Mouse (Mus musculus): Measurements from ENCODE around the gene Tmem164. TPM values are rescaled to one million over a fixed set of nuclear protein-coding genes. Genes with fewer than 3 reads are reported as not detected.

The Tmem164 gene
- polyA plus RNA-seq, 1 experiment from 2014 or later: 20.1 TPM

GRCm38 (mm10) chrX:142724203-142724602 lies 43.0 kb downstream of the Tmem164 start:
- 39% methylated on average over 2 of the region's 2 CpGs for WGBS (ENCODE audit: insufficient replicate concordance)
- Histone ChIP-seq H3K4me1 (ENCODE audit: control insufficient read depth, low read depth, low read length) (no peaks in the 10 kb centered on the region; the same call in 1 of the 2 replicates), H3K4me2 (ENCODE audit: low read depth, low read length) (no peak overlapping the region), H3K27ac (ENCODE audit: low read length) (no peak overlapping the region), H3K9me3 (replicated peaks; ENCODE audit: control insufficient read depth, low read length) (no peaks in the 10 kb centered on the region), H3K36me3 (ENCODE audit: control insufficient read depth, insufficient read depth) (no peaks in the 10 kb centered on the region), H3K4me3 (ENCODE audit: low read depth, low read length) (no peak overlapping the region), H3K9ac (ENCODE audit: low read depth, low read length) (no peak overlapping the region), H3K27me3 (ENCODE audit: control insufficient read depth, insufficient read depth, low read depth, low read length) (no peaks in the 10 kb centered on the region)
- no peak for ATAC-seq (ENCODE audit: low read depth)

GRCm38 (mm10) chrX:142725571-142725970 lies 44.4 kb downstream of the Tmem164 start:
- no peak overlapping the region for H3K9ac ChIP-seq (ENCODE audit: low read depth, low read length)
- H3K4me1 ChIP-seq (ENCODE audit: control insufficient read depth, low read depth, low read length): no peaks in the 10 kb centered on the region; the same call in 1 of the 2 replicates
- H3K4me3 ChIP-seq (ENCODE audit: low read depth, low read length): no peak overlapping the region
- H3K27me3 ChIP-seq (ENCODE audit: control insufficient read depth, insufficient read depth, low read depth, low read length): no peaks in the 10 kb centered on the region
- ATAC-seq (ENCODE audit: low read depth): no peak
- 45% methylated on average over 2 of the region's 2 CpGs for WGBS (ENCODE audit: insufficient replicate concordance)
- no peaks in the 10 kb centered on the region for H3K9me3 ChIP-seq (replicated peaks; ENCODE audit: control insufficient read depth, low read length)
- no peak overlapping the region for H3K27ac ChIP-seq (ENCODE audit: low read length)
- no peak overlapping the region for H3K4me2 ChIP-seq (ENCODE audit: low read depth, low read length)
- H3K36me3 ChIP-seq (ENCODE audit: control insufficient read depth, insufficient read depth): no peaks in the 10 kb centered on the region

GRCm38 (mm10) chrX:142726311-142726710 lies 45.1 kb downstream of the Tmem164 start:
- H3K27ac ChIP-seq (ENCODE audit: low read length): no peak overlapping the region
- no peak overlapping the region for H3K4me2 ChIP-seq (ENCODE audit: low read depth, low read length)
- WGBS (ENCODE audit: insufficient replicate concordance): 65% methylated on average over 2 of the region's 2 CpGs
- no peak overlapping the region for H3K9ac ChIP-seq (ENCODE audit: low read depth, low read length)
- no peak overlapping the region for H3K4me3 ChIP-seq (ENCODE audit: low read depth, low read length)
- H3K36me3 ChIP-seq (ENCODE audit: control insufficient read depth, insufficient read depth): no peaks in the 10 kb centered on the region
- no peak for ATAC-seq (ENCODE audit: low read depth)
- no peaks in the 10 kb centered on the region for H3K27me3 ChIP-seq (ENCODE audit: control insufficient read depth, insufficient read depth, low read depth, low read length)
- no peaks in the 10 kb centered on the region for H3K9me3 ChIP-seq (replicated peaks; ENCODE audit: control insufficient read depth, low read length)
- no peaks in the 10 kb centered on the region; the same call in 1 of the 2 replicates for H3K4me1 ChIP-seq (ENCODE audit: control insufficient read depth, low read depth, low read length)

GRCm38 (mm10) chrX:142727847-142728246 lies 46.6 kb downstream of the Tmem164 start:
- Histone ChIP-seq H3K4me3 (ENCODE audit: low read depth, low read length) (no peak overlapping the region), H3K9me3 (replicated peaks; ENCODE audit: control insufficient read depth, low read length) (no peaks in the 10 kb centered on the region), H3K36me3 (ENCODE audit: control insufficient read depth, insufficient read depth) (no peaks in the 10 kb centered on the region), H3K9ac (ENCODE audit: low read depth, low read length) (no peak overlapping the region), H3K4me1 (ENCODE audit: control insufficient read depth, low read depth, low read length) (no peaks in the 10 kb centered on the region; the same call in 1 of the 2 replicates), H3K27ac (ENCODE audit: low read length) (no peak overlapping the region), H3K4me2 (ENCODE audit: low read depth, low read length) (no peak overlapping the region), H3K27me3 (ENCODE audit: control insufficient read depth, insufficient read depth, low read depth, low read length) (no peaks in the 10 kb centered on the region)
- WGBS (ENCODE audit: insufficient replicate concordance): 73% methylated on average over 6 of the region's 6 CpGs
- no peak for ATAC-seq (ENCODE audit: low read depth)

- Histone ChIP-seq H3K9ac (ENCODE audit: low read depth, low read length) (no peak overlapping the region), H3K4me3 (ENCODE audit: low read depth, low read length) (no peak overlapping the region), H3K27ac (ENCODE audit: low read length) (no peak overlapping the region), H3K4me1 (ENCODE audit: control insufficient read depth, low read depth, low read length) (no peaks in the 10 kb centered on the region; the same call in 1 of the 2 replicates), H3K4me2 (ENCODE audit: low read depth, low read length) (no peak overlapping the region), H3K36me3 (ENCODE audit: control insufficient read depth, insufficient read depth) (no peaks in the 10 kb centered on the region), H3K9me3 (replicated peaks; ENCODE audit: control insufficient read depth, low read length) (no peaks in the 10 kb centered on the region), H3K27me3 (ENCODE audit: control insufficient read depth, insufficient read depth, low read depth, low read length) (no peaks in the 10 kb centered on the region)
- no peak for ATAC-seq (ENCODE audit: low read depth)
- WGBS (ENCODE audit: insufficient replicate concordance): 52% methylated on average over 1 of the region's 1 CpGs
Measured at GRCm38 (mm10) chrX:142729040-142729439, 47.8 kb downstream of the Tmem164 start.

GRCm38 (mm10) chrX:142729482-142729881 lies 48.3 kb downstream of the Tmem164 start:
- no peak for ATAC-seq (ENCODE audit: low read depth)
- Histone ChIP-seq H3K4me1 (ENCODE audit: control insufficient read depth, low read depth, low read length) (no peaks in the 10 kb centered on the region; the same call in 1 of the 2 replicates), H3K4me3 (ENCODE audit: low read depth, low read length) (no peak overlapping the region), H3K9me3 (replicated peaks; ENCODE audit: control insufficient read depth, low read length) (no peaks in the 10 kb centered on the region), H3K9ac (ENCODE audit: low read depth, low read length) (no peak overlapping the region), H3K27me3 (ENCODE audit: control insufficient read depth, insufficient read depth, low read depth, low read length) (no peaks in the 10 kb centered on the region), H3K36me3 (ENCODE audit: control insufficient read depth, insufficient read depth) (no peaks in the 10 kb centered on the region), H3K27ac (ENCODE audit: low read length) (no peak overlapping the region), H3K4me2 (ENCODE audit: low read depth, low read length) (no peak overlapping the region)
- 49% methylated on average over 2 of the region's 2 CpGs for WGBS (ENCODE audit: insufficient replicate concordance)

- no peaks in the 10 kb centered on the region; the same call in 1 of the 2 replicates for H3K27me3 ChIP-seq (ENCODE audit: control insufficient read depth, insufficient read depth, low read depth, low read length)
- H3K4me1 ChIP-seq (ENCODE audit: control insufficient read depth, low read depth, low read length): no peaks in the 10 kb centered on the region
- 54% methylated on average over 4 of the region's 4 CpGs for WGBS (ENCODE audit: insufficient replicate concordance)
- no peaks in the 10 kb centered on the region for H3K9me3 ChIP-seq (replicated peaks; ENCODE audit: control insufficient read depth, low read length)
- H3K4me2 ChIP-seq (ENCODE audit: low read depth, low read length): no peak overlapping the region
- no peaks in the 10 kb centered on the region for H3K36me3 ChIP-seq (ENCODE audit: control insufficient read depth, insufficient read depth)
- no peak for ATAC-seq (ENCODE audit: low read depth)
- no peak overlapping the region for H3K27ac ChIP-seq (ENCODE audit: low read length)
- H3K4me3 ChIP-seq (ENCODE audit: low read depth, low read length): no peak overlapping the region
- H3K9ac ChIP-seq (ENCODE audit: low read depth, low read length): no peak overlapping the region
Measured at GRCm38 (mm10) chrX:142737099-142737498, 55.9 kb downstream of the Tmem164 start.

GRCm38 (mm10) chrX:142737719-142738118 lies 56.5 kb downstream of the Tmem164 start:
- H3K36me3 ChIP-seq (ENCODE audit: control insufficient read depth, insufficient read depth): no peaks in the 10 kb centered on the region
- WGBS (ENCODE audit: insufficient replicate concordance): 61% methylated on average over 6 of the region's 6 CpGs

GRCm38 (mm10) chrX:142747428-142747827 lies 66.2 kb downstream of the Tmem164 start:
- H3K27ac ChIP-seq (ENCODE audit: low read length): no peak overlapping the region
- no peak for ATAC-seq (ENCODE audit: low read depth)
- H3K9me3 ChIP-seq (replicated peaks; ENCODE audit: control insufficient read depth, low read length): no peaks in the 10 kb centered on the region
- no peak overlapping the region for H3K9ac ChIP-seq (ENCODE audit: low read depth, low read length)
- no peak overlapping the region for H3K4me3 ChIP-seq (ENCODE audit: low read depth, low read length)
- H3K4me2 ChIP-seq (ENCODE audit: low read depth, low read length): no peak overlapping the region
- H3K36me3 ChIP-seq (ENCODE audit: control insufficient read depth, insufficient read depth): no peaks in the 10 kb centered on the region
- H3K27me3 ChIP-seq (ENCODE audit: control insufficient read depth, insufficient read depth, low read depth, low read length): no peaks in the 10 kb centered on the region
- no peaks in the 10 kb centered on the region for H3K4me1 ChIP-seq (ENCODE audit: control insufficient read depth, low read depth, low read length)

More at GRCm38 (mm10) chrX:142737719-142738118, 56.5 kb downstream of the Tmem164 start:
- H3K27me3 ChIP-seq (ENCODE audit: control insufficient read depth, insufficient read depth, low read depth, low read length): no peaks in the 10 kb centered on the region; the same call in 1 of the 2 replicates
- H3K9me3 ChIP-seq (replicated peaks; ENCODE audit: control insufficient read depth, low read length): no peaks in the 10 kb centered on the region
- H3K9ac ChIP-seq (ENCODE audit: low read depth, low read length): no peak overlapping the region
- no peak overlapping the region for H3K4me3 ChIP-seq (ENCODE audit: low read depth, low read length)
- H3K4me2 ChIP-seq (ENCODE audit: low read depth, low read length): no peak overlapping the region
- ATAC-seq (ENCODE audit: low read depth): no peak
- no peaks in the 10 kb centered on the region for H3K4me1 ChIP-seq (ENCODE audit: control insufficient read depth, low read depth, low read length)
- no peak overlapping the region for H3K27ac ChIP-seq (ENCODE audit: low read length)
